Comparison of ENCODE assay signal across 13 mouse cellular contexts in the genomic region with DNA sequence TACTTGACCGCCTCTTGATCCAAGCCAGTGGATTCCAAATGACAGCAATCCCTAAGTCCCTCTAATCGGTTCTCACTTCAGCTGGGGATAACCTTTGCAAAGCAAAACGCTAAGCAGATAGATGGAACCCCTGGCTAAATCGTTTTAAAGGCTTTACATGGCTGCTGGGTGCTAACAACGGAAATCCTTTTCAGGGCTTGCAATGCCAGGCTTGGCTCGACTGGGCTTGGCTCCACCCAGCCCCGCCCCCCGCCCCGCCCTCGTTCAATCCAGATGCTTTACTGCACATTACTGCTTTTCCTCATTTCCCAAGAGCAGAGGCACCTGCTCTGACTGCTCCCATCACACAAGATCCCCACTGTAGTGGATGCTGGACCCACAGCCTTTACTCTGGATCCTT. TPM values are rescaled to one million over a fixed set of nuclear protein-coding genes. Genes with fewer than 3 reads are reported as not detected.
DNase-seq lines count a peak whose midpoint lies in the region; ATAC-seq lines count a peak whose summit lies in the region.
"Had no signal": no experiment of that assay in that cellular context is flagged by ENCODE, and none has a peak within 500 bp of the region (broad histone marks: within the 10 kb centered on the region; RNA-seq: fewer than 3 reads in every experiment).

No protein-coding gene starts in this region.

- no peak for ATAC-seq in CD4-positive, CD25-positive, alpha-beta regulatory T cell, adult 4 months
- ATAC-seq in midbrain, embryonic 15.5 days (replicated peaks), result no peak
- no peak for ATAC-seq in liver, embryonic 11.5 days (replicated peaks; ENCODE audit: low FRiP score)
- no peak for ATAC-seq in inflammation-experienced regulatory T-cells, adult 6 months

- H3K4me3 ChIP-seq in midbrain, embryonic 10.5 days, result peak overlapping the region; percentile 31
- H3K4me3 ChIP-seq in midbrain, embryonic 15.5 days, result no peak overlapping the region
- no peak overlapping the region for H3K4me3 ChIP-seq in liver, embryonic 11.5 days (ENCODE audit: low read depth, low read length)
- H3K4me3 ChIP-seq: heart, embryonic 15.5 days; limb, embryonic 10.5 days; lung, embryonic 15.5 days had no signal

- no peaks in the 10 kb centered on the region for H3K36me3 ChIP-seq in midbrain, embryonic 10.5 days
- H3K36me3 ChIP-seq in midbrain, embryonic 15.5 days (replicated peaks), result no peaks in the 10 kb centered on the region
- H3K36me3 ChIP-seq in liver, embryonic 11.5 days (ENCODE audit: control insufficient read depth, insufficient read depth, low read length), result no peaks in the 10 kb centered on the region
- H3K36me3 ChIP-seq: heart, embryonic 15.5 days; limb, embryonic 10.5 days; lung, embryonic 15.5 days had no signal

- no peak overlapping the region for H3K4me2 ChIP-seq in midbrain, embryonic 15.5 days
- H3K4me2 ChIP-seq in liver, embryonic 11.5 days, result peak overlapping the region; percentile 34
- H3K4me2 ChIP-seq: heart, embryonic 15.5 days; lung, embryonic 15.5 days had no signal

- DNase-seq in CD4-positive, CD25-positive, alpha-beta regulatory T cell, adult 2 months (ENCODE audit: low read depth, low spot score), result peak; percentile 59
- DNase-seq in midbrain, embryonic 10.5 days (ENCODE audit: low spot score), result peak; percentile 22
- DNase-seq in liver, embryonic 11.5 days (ENCODE audit: low spot score), result no peak
- peak; percentile 37 for DNase-seq in thymus, postnatal 25 days
- DNase-seq in layer of hippocampus, adult 9-10 months (ENCODE audit: low spot score), result no peak
- DNase-seq: adrenal gland, adult 8-10 months; cerebellum, adult 11-12 months had no signal

- H3K27ac ChIP-seq in midbrain, embryonic 10.5 days (replicated peaks), result peak overlapping the region; percentile 6; the same call in 1 of the 2 replicates
- no peak overlapping the region for H3K27ac ChIP-seq in midbrain, embryonic 15.5 days
- no peak overlapping the region for H3K27ac ChIP-seq in liver, embryonic 11.5 days (ENCODE audit: low read depth, low read length)
- H3K27ac ChIP-seq: heart, embryonic 15.5 days; limb, embryonic 10.5 days; lung, embryonic 15.5 days had no signal

- H3K9ac ChIP-seq in midbrain, embryonic 15.5 days, result no peak overlapping the region
- H3K9ac ChIP-seq in liver, embryonic 11.5 days (ENCODE audit: low read depth, low read length), result no peak overlapping the region
- H3K9ac ChIP-seq: heart, embryonic 15.5 days; lung, embryonic 15.5 days had no signal

- peaks cover 46% of the 10 kb centered on the region for H3K27me3 ChIP-seq in midbrain, embryonic 10.5 days (ENCODE audit: low read depth, poor library complexity, severe bottlenecking)
- no peaks in the 10 kb centered on the region for H3K27me3 ChIP-seq in midbrain, embryonic 15.5 days (replicated peaks)
- H3K27me3 ChIP-seq in liver, embryonic 11.5 days (replicated peaks; ENCODE audit: control insufficient read depth, insufficient read depth, low read length), result peaks cover 16% of the 10 kb centered on the region
- H3K27me3 ChIP-seq: heart, embryonic 15.5 days; lung, embryonic 15.5 days had no signal

- WGBS in midbrain, embryonic 10.5 days, result 15% methylated on average over 10 of the region's 10 CpGs
- WGBS in midbrain, embryonic 15.5 days, result 19% methylated on average over 10 of the region's 10 CpGs
- 14% methylated on average over 10 of the region's 10 CpGs for WGBS in liver, embryonic 11.5 days

- peaks cover 28% of the 10 kb centered on the region for H3K4me1 ChIP-seq in midbrain, embryonic 10.5 days
- peaks cover 17% of the 10 kb centered on the region for H3K4me1 ChIP-seq in midbrain, embryonic 15.5 days
- peaks cover 14% of the 10 kb centered on the region for H3K4me1 ChIP-seq in liver, embryonic 11.5 days (replicated peaks; ENCODE audit: control insufficient read depth, insufficient read depth, low read length)

- no peaks in the 10 kb centered on the region for H3K9me3 ChIP-seq in midbrain, embryonic 10.5 days (replicated peaks)
- H3K9me3 ChIP-seq in midbrain, embryonic 15.5 days, result no peaks in the 10 kb centered on the region
- H3K9me3 ChIP-seq in liver, embryonic 11.5 days (ENCODE audit: control insufficient read depth, low read length), result no peaks in the 10 kb centered on the region
- H3K9me3 ChIP-seq: heart, embryonic 15.5 days; limb, embryonic 10.5 days; lung, embryonic 15.5 days had no signal

RNA-seq across cellular contexts. Expression of gene Rnf7, which starts 36.4 kb away (rescaled TPM):
- polyA plus RNA-seq in CD4-positive, CD25-positive, alpha-beta regulatory T cell, adult 4 months (2017; shearing (Covaris generic)), result 100 to 1,000 TPM in 1 of 2 experiments, 10 to 100 TPM in 1; 99.6 to 100 TPM
- polyA plus RNA-seq in midbrain, embryonic 10.5 days (2016; fragmentation: Nextera tagmentation; extraction: Ambion mirVana), result 280 and 283 TPM in 2 replicates
- 196 and 201 TPM in 2 replicates for polyA plus RNA-seq in midbrain, embryonic 15.5 days (2015; fragmentation: Nextera tagmentation; extraction: Ambion mirVana)
- 172 and 173 TPM in 2 replicates for polyA plus RNA-seq in liver, embryonic 11.5 days (2014; fragmentation: Nextera tagmentation; extraction: Ambion mirVana)
- polyA plus RNA-seq in inflammation-experienced regulatory T-cells, adult 6 months (2017; shearing (Covaris generic)), result 100 to 1,000 TPM in 2 of 3 experiments, 10 to 100 TPM in 1; 98.2 to 121 (median 115) TPM

Comparison
In these comparisons a context has a peak if more than half of its experiments do, and no peak if none do; other contexts are left out.
1. DNase-seq: peak in CD4-positive, CD25-positive, alpha-beta regulatory T cell, adult 2 months (single experiment), midbrain, embryonic 10.5 days (single experiment) and thymus, postnatal 25 days (single experiment); none in liver, embryonic 11.5 days (single experiment) and layer of hippocampus, adult 9-10 months (single experiment).